Mouse (Mus musculus) A20 (cell line): ENCODE results near the gene Zfyve9.

Experiments
- DNase-seq: peaks from one replicate; pipeline ENCODE4 v3.0.0-alpha.2; 2011; ENCODE audit warnings: low read depth, low spot score

Zfyve9 gene

GRCm38 (mm10) chr4:108610935-108611334 lies 169.7 kb downstream of the Zfyve9 start:
- no peak for DNase-seq

- no peak for DNase-seq
Measured at GRCm38 (mm10) chr4:108608651-108609050, 171.9 kb downstream of the Zfyve9 start.

GRCm38 (mm10) chr4:108601870-108602269 lies 178.7 kb downstream of the Zfyve9 start:
- no peak for DNase-seq

GRCm38 (mm10) chr4:108598306-108598705 lies 182.3 kb downstream of the Zfyve9 start:
- DNase-seq = peak; percentile 59

GRCm38 (mm10) chr4:108595785-108596184 lies 184.8 kb downstream of the Zfyve9 start:
- DNase-seq = no peak

- DNase-seq = no peak
Measured at GRCm38 (mm10) chr4:108593376-108593775, 187.2 kb downstream of the Zfyve9 start.
